Mouse (Mus musculus) olfactory bulb, adult 2 months (tissue): ENCODE results near the gene Ankrd27. TPM values are rescaled to one million over a fixed set of nuclear protein-coding genes. Genes with fewer than 3 reads are reported as not detected.

Source experiments
- H3K27ac ChIP-seq: fragments of 200-500 bp; 2 replicates; pipeline ENCODE4 v1.5.1; 2012; ENCODE audit warnings: low read depth, low read length; ENCODE audit not compliant: insufficient read depth
- H3K4me1 ChIP-seq: fragments of 200-500 bp; 2 replicates; pipeline ENCODE4 v1.6.1; 2012; ENCODE audit warnings: low read length; ENCODE audit not compliant: control insufficient read depth, insufficient read depth
- H3K4me3 ChIP-seq: fragments of 200-500 bp; 2 replicates; pipeline ENCODE4 v1.5.1; 2012; ENCODE audit warnings: mild to moderate bottlenecking, low read depth, low read length, moderate library complexity; ENCODE audit not compliant: insufficient read depth
- CTCF ChIP-seq: fragments of 200-500 bp; IDR thresholded peaks from 2 replicates; pipeline ENCODE4 v1.5.1; 2012; ENCODE audit warnings: low read depth, mild to moderate bottlenecking, low read length, moderate library complexity; ENCODE audit not compliant: insufficient read depth
- POLR2A ChIP-seq: fragments of 200-500 bp; IDR thresholded peaks from 2 replicates; pipeline ENCODE4 v1.6.1; 2012; ENCODE audit warnings: mild to moderate bottlenecking, low read depth, low read length, moderate library complexity; ENCODE audit not compliant: insufficient read depth
- WGBS: fragments of 180-500 bp; shearing (Covaris S2); methylation state at CpG from one replicate; pipeline ENCODE4 v1.1.7; 2018; 5-methylcytosine and 5-hydroxymethylcytosine counted together
- polyA plus RNA-seq: library from polyadenylated mRNA; stranded (reverse); fragments of >200 nt; gene quantifications from 2 replicates; pipeline ENCODE4 v1.2.4, GENCODE M21; 2012; ENCODE audit warnings: low replicate concordance; ENCODE audit not compliant: missing spikeins, insufficient read depth, insufficient read length

The Ankrd27 gene
- polyA plus RNA-seq, 1 experiment: not detected

DNA sequence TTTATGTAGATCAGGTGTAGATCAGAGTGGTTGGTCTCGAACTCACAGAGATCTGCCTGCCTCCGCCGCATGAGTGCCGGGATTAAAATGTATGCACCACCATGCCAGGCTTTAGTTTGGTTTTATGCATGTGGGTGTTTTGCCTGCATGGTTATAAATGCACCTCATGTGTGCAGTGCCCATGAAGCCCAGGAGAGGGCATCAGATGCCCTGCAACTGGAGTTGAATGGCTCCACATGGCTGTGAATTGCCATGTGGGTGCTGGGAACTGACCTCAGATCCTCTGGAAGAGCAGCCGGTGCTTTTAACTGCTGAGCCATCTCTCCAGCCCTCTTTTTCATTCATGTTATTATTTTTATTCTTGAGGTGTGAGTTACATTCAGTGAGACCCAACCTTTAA lies 40.0 kb downstream of the Ankrd27 start:
- 95% methylated on average over 5 of the region's 5 CpGs for WGBS
- no peaks in the 10 kb centered on the region for H3K4me1 ChIP-seq
- H3K4me3 ChIP-seq: no peak overlapping the region
- TF ChIP-seq CTCF (no peak), POLR2A (no peak)
- no peak overlapping the region for H3K27ac ChIP-seq

DNA sequence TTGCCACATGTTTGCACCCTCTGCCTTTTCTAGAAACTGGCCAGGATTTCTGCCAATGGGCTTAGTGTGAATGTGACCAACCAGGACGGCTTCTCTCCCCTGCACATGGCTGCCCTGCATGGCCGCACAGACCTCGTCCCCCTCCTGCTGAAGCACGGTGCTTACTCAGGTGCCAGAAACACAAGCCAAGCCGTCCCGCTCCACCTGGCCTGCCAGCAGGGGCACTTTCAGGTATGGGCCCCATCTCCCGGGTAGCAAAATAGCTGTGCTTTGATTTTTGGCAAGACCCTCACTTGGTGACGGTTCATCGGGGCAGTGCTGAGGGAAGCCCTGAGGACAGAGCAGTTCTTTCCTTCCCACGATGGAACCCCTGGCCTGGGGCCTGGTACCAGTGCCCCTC lies 41.3 kb downstream of the Ankrd27 start:
- H3K27ac ChIP-seq: no peak overlapping the region
- 93% methylated on average over 10 of the region's 10 CpGs for WGBS
- TF ChIP-seq POLR2A (no peak), CTCF (no peak)
- no peak overlapping the region for H3K4me3 ChIP-seq
- no peaks in the 10 kb centered on the region for H3K4me1 ChIP-seq

DNA sequence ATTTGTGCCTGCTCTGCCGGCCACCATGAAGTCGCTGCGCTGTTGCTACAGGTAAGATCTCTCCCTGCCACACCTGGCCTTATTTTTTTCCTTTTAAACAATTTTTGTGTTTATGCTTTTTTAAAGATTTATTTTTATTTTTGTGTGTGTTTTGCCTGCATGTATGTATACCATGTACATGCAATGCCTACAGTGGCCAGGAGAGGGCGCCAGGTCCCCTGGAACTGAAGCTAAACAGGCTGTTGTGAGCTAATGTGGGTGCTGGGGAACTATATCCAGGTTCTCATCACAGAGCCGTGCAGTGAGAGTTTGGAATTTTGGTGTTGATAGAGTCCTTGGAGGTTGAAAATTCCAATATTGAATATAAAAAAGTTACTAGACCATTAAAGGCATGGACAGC lies 42.5 kb downstream of the Ankrd27 start:
- WGBS: 76% methylated on average over 5 of the region's 5 CpGs
- no peak overlapping the region for H3K4me3 ChIP-seq
- H3K4me1 ChIP-seq: no peaks in the 10 kb centered on the region
- TF ChIP-seq POLR2A: no peak
- TF ChIP-seq CTCF: no peak
- H3K27ac ChIP-seq: no peak overlapping the region

DNA sequence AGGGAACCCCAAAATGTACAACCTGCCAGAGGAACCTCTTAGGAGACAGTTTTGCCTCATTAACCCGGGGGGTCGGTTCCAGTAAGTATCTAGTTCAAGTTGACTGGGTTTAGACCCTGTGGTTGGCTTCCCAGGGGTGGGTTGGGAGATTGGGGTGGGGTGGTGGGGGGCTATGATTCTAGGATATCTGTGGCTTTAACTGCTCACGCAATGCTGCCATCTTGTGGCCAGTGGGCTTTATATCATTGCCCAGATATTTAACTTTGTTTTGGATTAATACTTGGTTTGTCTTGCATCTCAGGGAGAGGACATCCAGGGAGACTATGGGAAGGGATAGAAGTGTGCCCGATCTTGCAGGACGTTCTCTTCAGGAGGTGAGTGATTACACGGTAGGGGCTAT lies 50.2 kb downstream of the Ankrd27 start:
- no peak overlapping the region for H3K27ac ChIP-seq
- no peak overlapping the region for H3K4me3 ChIP-seq
- TF ChIP-seq CTCF (no peak), POLR2A (no peak)
- 71% methylated on average over 6 of the region's 6 CpGs for WGBS
- H3K4me1 ChIP-seq: no peaks in the 10 kb centered on the region

DNA sequence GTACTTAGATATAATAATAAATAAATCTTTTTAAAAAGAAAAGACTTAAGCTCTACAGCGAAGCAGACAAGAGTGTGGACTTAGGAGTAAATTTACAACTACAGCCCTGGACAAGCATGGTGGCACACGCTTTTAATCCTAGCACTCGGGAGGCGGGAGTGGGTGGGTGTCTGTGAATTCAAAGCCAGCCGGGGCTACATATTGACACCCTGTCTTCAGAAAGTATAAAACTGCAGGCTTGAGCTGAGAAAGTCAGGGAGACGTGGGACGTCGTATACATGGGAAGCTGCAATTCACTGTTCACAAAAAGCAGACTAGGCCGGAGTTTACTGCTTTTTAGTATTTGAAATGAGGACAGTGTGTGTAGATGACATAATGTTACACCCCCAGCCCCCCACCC lies 50.8 kb downstream of the Ankrd27 start:
- TF ChIP-seq POLR2A (no peak), CTCF (no peak)
- H3K4me3 ChIP-seq: no peak overlapping the region
- 95% methylated on average over 9 of the region's 9 CpGs for WGBS

DNA sequence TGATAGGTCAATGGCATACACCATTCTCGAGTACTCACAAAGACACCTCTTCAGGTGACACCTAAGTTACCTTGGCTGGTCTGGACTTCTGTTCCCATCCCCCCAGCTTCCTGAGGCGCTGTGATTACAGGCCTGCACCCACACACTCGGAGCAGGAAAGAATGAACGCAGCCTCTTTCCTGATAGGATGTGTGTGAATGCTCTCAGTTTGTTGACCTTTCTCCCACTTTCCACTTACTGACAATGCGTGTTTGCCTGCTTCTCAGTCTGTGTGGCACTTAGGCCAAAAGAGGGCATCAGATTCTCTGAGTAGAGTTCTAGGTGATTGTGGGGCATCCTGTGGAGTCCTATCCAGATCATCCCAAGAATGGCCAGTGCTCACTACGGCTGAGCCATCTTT lies 54.0 kb downstream of the Ankrd27 start:
- no peak for TF ChIP-seq CTCF
- no peak for TF ChIP-seq POLR2A
- H3K4me1 ChIP-seq: no peaks in the 10 kb centered on the region
- no peak overlapping the region for H3K4me3 ChIP-seq
- 71% methylated on average over 6 of the region's 6 CpGs for WGBS
- H3K27ac ChIP-seq: no peak overlapping the region

More for the DNA sequence above, 50.8 kb downstream of the Ankrd27 start:
- no peaks in the 10 kb centered on the region for H3K4me1 ChIP-seq
- H3K27ac ChIP-seq: no peak overlapping the region

DNA sequence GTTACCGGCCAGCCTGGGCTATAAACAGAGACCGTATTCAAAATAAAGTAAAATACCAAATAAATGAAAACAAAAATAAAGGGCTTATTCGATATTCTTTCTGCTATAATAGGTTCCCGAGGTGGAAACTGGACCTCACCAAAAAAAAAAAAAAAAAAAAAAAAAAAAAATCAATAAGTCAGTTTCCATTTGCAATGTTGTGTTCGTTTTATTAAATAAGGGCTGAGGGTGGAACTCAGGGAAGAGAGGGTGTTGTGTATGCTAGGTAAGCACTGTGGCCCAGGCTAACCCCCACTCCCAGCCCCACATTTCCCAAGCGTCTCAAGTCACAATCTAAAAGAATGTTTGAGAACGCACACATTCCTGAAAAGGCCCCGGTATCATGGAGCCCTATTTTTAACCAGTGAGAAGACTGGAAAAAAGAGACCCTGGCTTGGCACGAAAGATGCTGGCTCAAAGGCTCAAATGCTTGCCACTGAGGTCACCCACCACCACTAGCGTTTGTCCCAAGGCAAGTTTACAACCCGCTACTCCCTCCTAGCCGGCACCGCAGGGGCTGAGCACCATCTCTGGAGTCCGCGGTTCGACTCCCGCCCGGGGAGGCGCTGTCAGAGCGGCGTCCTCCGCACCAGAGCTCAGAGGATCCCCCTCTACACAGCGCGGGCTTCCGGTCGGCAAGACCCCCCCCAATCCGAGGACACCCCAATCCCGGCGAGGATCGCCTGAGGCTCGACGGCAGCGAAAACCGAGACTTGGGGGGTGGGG lies 60.5 kb downstream of the Ankrd27 start:
- Histone ChIP-seq H3K27ac (no peak overlapping the region), H3K4me3 (peak overlapping the region; percentile 89), H3K4me1 (peaks cover 6% of the 10 kb centered on the region)
- TF ChIP-seq CTCF (no peak), POLR2A (no peak)
- 10% methylated on average over 34 of the region's 34 CpGs for WGBS

DNA sequence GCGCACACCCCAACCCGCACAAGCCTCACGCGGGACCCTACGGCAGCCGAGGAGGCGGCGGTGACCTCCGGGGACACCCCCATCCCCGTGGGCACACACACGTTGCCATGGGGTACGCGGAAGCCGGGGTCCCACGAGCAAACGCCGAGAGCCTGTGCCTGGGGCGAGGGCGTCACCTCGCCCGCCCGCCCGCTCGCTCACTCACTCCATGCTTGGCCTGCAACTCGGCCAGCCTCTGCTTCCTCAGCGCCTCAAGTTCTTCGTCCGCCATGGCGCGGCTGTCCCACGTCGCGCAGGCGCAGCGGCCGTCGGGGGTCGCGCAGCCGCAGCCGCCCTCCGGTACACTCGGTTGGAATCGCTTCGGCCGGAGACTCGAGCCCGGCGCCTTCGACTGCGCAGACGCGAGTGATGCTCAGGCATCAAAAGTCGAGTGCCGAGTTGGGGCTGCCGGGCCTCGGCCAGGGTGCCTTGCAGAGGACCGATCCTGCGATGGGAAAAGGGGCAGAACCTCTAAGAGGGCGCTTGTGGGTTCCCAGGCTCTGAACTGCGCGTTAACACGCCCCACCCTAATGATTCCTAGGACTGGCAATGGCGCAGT lies 61.2 kb downstream of the Ankrd27 start, which contains the start of gene Pdcd5:
Pdcd5 (minus strand) TSS at position 421 of the 598 bp plus-strand sequence.
- Histone ChIP-seq H3K27ac (no peak within 1 kb of the TSS), H3K4me1 (peaks cover 6% of the 10 kb centered on the region), H3K4me3 (peak within 1 kb of the TSS; percentile 89)
- WGBS: under 1% methylated on average over 64 of the region's 64 CpGs
- TF ChIP-seq CTCF (no peak), POLR2A (peak; percentile 81)

DNA sequence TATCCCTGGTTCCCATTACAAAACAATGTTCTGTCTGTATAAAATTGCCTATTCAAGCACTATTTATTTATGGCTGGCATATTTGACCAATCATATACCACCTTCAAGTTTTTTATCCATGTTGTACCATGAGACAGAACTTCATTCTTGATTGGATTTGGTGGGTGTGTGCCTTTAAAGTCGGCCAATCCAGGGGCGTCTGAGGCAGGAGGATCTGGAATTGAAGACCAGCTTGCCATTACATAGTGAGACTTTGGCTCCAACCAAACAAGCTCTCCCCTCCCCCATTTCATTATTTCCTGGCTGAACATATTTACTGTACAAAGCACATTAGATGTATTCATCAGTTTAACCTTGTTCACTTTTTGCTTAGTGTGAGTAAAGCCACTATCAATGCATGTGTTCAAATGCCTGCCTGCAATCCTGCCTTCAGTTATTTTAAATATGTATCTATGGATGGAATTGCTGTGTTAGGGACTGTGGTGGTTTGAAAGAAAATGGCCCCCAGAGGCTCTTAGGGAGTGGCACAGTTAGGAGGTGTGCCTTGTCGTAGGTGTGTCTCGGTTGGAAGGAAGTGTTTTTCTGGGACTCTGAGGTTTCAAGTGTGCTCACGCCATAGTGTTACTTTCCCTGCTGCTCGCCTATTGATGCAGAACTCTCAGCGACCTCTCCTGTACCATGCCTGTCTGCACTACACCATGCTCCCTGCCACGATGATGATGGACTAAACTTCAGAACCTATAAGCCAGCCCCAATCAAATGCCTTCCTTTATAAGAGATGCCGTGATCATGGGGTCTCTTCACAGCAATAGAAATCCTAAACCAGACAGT lies 62.4 kb downstream of the Ankrd27 start:
- no peak for TF ChIP-seq CTCF
- no peak for TF ChIP-seq POLR2A
- 75% methylated on average over 9 of the region's 9 CpGs for WGBS

More for the DNA sequence above, 62.4 kb downstream of the Ankrd27 start:
- Histone ChIP-seq H3K4me1 (peaks cover 6% of the 10 kb centered on the region), H3K4me3 (no peak overlapping the region), H3K27ac (no peak overlapping the region)
